Mouse (Mus musculus): ENCODE results near the gene Opcml. TPM values are rescaled to one million over a fixed set of nuclear protein-coding genes. Genes with fewer than 3 reads are reported as not detected.

Opcml gene
- polyA plus RNA-seq, 1 experiment from 2014 or later, result 49.9 TPM

- Histone ChIP-seq H3K9me3 (replicated peaks) (no peaks in the 10 kb centered on the region), H3K4me1 (no peaks in the 10 kb centered on the region), H3K4me3 (replicated peaks) (no peak overlapping the region), H3K9ac (replicated peaks) (no peak overlapping the region), H3K27me3 (replicated peaks) (no peaks in the 10 kb centered on the region), H3K4me2 (no peak overlapping the region), H3K36me3 (no peaks in the 10 kb centered on the region), H3K27ac (replicated peaks) (no peak overlapping the region)
- no peak for ATAC-seq (ENCODE audit: low FRiP score)
- 91% methylated on average over 2 of the region's 2 CpGs for WGBS
Measured at GRCm38 (mm10) chr9:28714544-28714943, 924.0 kb downstream of the Opcml start.

- ATAC-seq (ENCODE audit: low FRiP score), result no peak
- Histone ChIP-seq H3K9me3 (replicated peaks) (no peaks in the 10 kb centered on the region), H3K9ac (replicated peaks) (no peak overlapping the region), H3K4me2 (no peak overlapping the region), H3K4me1 (no peaks in the 10 kb centered on the region), H3K27ac (replicated peaks) (no peak overlapping the region), H3K27me3 (replicated peaks) (no peaks in the 10 kb centered on the region), H3K4me3 (replicated peaks) (no peak overlapping the region), H3K36me3 (no peaks in the 10 kb centered on the region)
- WGBS, result 92% methylated on average over 2 of the region's 2 CpGs
Measured at GRCm38 (mm10) chr9:28720186-28720585, 929.6 kb downstream of the Opcml start.

- Histone ChIP-seq H3K4me1 (no peaks in the 10 kb centered on the region), H3K9me3 (replicated peaks) (no peaks in the 10 kb centered on the region), H3K4me3 (replicated peaks) (no peak overlapping the region), H3K27me3 (replicated peaks) (no peaks in the 10 kb centered on the region), H3K4me2 (no peak overlapping the region), H3K36me3 (no peaks in the 10 kb centered on the region), H3K27ac (replicated peaks) (no peak overlapping the region), H3K9ac (replicated peaks) (no peak overlapping the region)
- no peak for ATAC-seq (ENCODE audit: low FRiP score)
- WGBS, result 60% methylated on average over 10 of the region's 10 CpGs
Measured at GRCm38 (mm10) chr9:28731811-28732602, 941.4 kb downstream of the Opcml start.

- no peaks in the 10 kb centered on the region for H3K9me3 ChIP-seq (replicated peaks)
- H3K4me1 ChIP-seq, result peaks cover 5% of the 10 kb centered on the region; the same call in 1 of the 2 replicates
- H3K27ac ChIP-seq (replicated peaks), result no peak overlapping the region
- 91% methylated on average over 2 of the region's 2 CpGs for WGBS
- ATAC-seq (ENCODE audit: low FRiP score), result no peak
- H3K4me2 ChIP-seq, result no peak overlapping the region
- no peak overlapping the region for H3K4me3 ChIP-seq (replicated peaks)
- no peak overlapping the region for H3K9ac ChIP-seq (replicated peaks)
- H3K36me3 ChIP-seq, result no peaks in the 10 kb centered on the region
- H3K27me3 ChIP-seq (replicated peaks), result no peaks in the 10 kb centered on the region
Measured at GRCm38 (mm10) chr9:28737955-28738354, 947.4 kb downstream of the Opcml start.

GRCm38 (mm10) chr9:28738451-28738860 lies 947.9 kb downstream of the Opcml start:
- Histone ChIP-seq H3K9me3 (replicated peaks) (no peaks in the 10 kb centered on the region), H3K9ac (replicated peaks) (no peak overlapping the region), H3K36me3 (no peaks in the 10 kb centered on the region), H3K4me1 (peaks cover 5% of the 10 kb centered on the region; the same call in 1 of the 2 replicates), H3K27ac (replicated peaks) (no peak overlapping the region), H3K4me2 (no peak overlapping the region), H3K4me3 (replicated peaks) (no peak overlapping the region), H3K27me3 (replicated peaks) (no peaks in the 10 kb centered on the region)
- 50% methylated on average over 1 of the region's 1 CpGs for WGBS
- ATAC-seq (ENCODE audit: low FRiP score), result no peak

GRCm38 (mm10) chr9:28744771-28745170 lies 954.2 kb downstream of the Opcml start:
- no peak overlapping the region for H3K4me3 ChIP-seq (replicated peaks)
- H3K36me3 ChIP-seq, result no peaks in the 10 kb centered on the region
- 72% methylated on average over 3 of the region's 3 CpGs for WGBS
- no peak overlapping the region for H3K27ac ChIP-seq (replicated peaks)
- H3K4me2 ChIP-seq, result no peak overlapping the region
- no peaks in the 10 kb centered on the region for H3K27me3 ChIP-seq (replicated peaks)
- no peaks in the 10 kb centered on the region for H3K4me1 ChIP-seq
- H3K9me3 ChIP-seq (replicated peaks), result no peaks in the 10 kb centered on the region
- H3K9ac ChIP-seq (replicated peaks), result no peak overlapping the region
- ATAC-seq (ENCODE audit: low FRiP score), result no peak

- WGBS, result 78% methylated on average over 2 of the region's 2 CpGs
- no peak overlapping the region for H3K9ac ChIP-seq (replicated peaks)
- no peak for ATAC-seq (ENCODE audit: low FRiP score)
Measured at GRCm38 (mm10) chr9:28748902-28749301, 958.3 kb downstream of the Opcml start.

GRCm38 (mm10) chr9:28752908-28753307 lies 962.3 kb downstream of the Opcml start:
- Histone ChIP-seq H3K4me2 (no peak overlapping the region), H3K36me3 (no peaks in the 10 kb centered on the region), H3K4me3 (replicated peaks) (no peak overlapping the region), H3K27ac (replicated peaks) (no peak overlapping the region), H3K27me3 (replicated peaks) (no peaks in the 10 kb centered on the region), H3K9ac (replicated peaks) (no peak overlapping the region), H3K4me1 (no peaks in the 10 kb centered on the region), H3K9me3 (replicated peaks) (no peaks in the 10 kb centered on the region)
- 74% methylated on average over 5 of the region's 5 CpGs for WGBS
- ATAC-seq (ENCODE audit: low FRiP score), result no peak

More at GRCm38 (mm10) chr9:28748902-28749301, 958.3 kb downstream of the Opcml start:
- no peaks in the 10 kb centered on the region for H3K36me3 ChIP-seq
- H3K27me3 ChIP-seq (replicated peaks), result no peaks in the 10 kb centered on the region
- no peak overlapping the region for H3K27ac ChIP-seq (replicated peaks)
- no peaks in the 10 kb centered on the region for H3K9me3 ChIP-seq (replicated peaks)
- H3K4me1 ChIP-seq, result no peaks in the 10 kb centered on the region
- H3K4me3 ChIP-seq (replicated peaks), result no peak overlapping the region
- H3K4me2 ChIP-seq, result no peak overlapping the region

- H3K4me1 ChIP-seq, result peaks cover 8% of the 10 kb centered on the region; the same call in 1 of the 2 replicates
- ATAC-seq (ENCODE audit: low FRiP score), result no peak
- WGBS, result 83% methylated on average over 4 of the region's 4 CpGs
Measured at GRCm38 (mm10) chr9:28756841-28757451, 966.4 kb downstream of the Opcml start.

GRCm38 (mm10) chr9:28761460-28761859 lies 970.9 kb downstream of the Opcml start:
- Histone ChIP-seq H3K4me2 (no peak overlapping the region), H3K36me3 (no peaks in the 10 kb centered on the region), H3K9me3 (replicated peaks) (no peaks in the 10 kb centered on the region), H3K9ac (replicated peaks) (no peak overlapping the region), H3K4me3 (replicated peaks) (no peak overlapping the region), H3K27me3 (replicated peaks) (no peaks in the 10 kb centered on the region), H3K27ac (replicated peaks) (no peak overlapping the region), H3K4me1 (peaks cover 8% of the 10 kb centered on the region; the same call in 1 of the 2 replicates)
- no peak; the same call in 1 of the 2 replicates for ATAC-seq (ENCODE audit: low FRiP score)
- 29% methylated on average over 4 of the region's 4 CpGs for WGBS

More at GRCm38 (mm10) chr9:28756841-28757451, 966.4 kb downstream of the Opcml start:
- Histone ChIP-seq H3K4me3 (replicated peaks) (no peak overlapping the region), H3K36me3 (no peaks in the 10 kb centered on the region), H3K27ac (replicated peaks) (no peak overlapping the region), H3K9ac (replicated peaks) (no peak overlapping the region), H3K27me3 (replicated peaks) (no peaks in the 10 kb centered on the region), H3K4me2 (no peak overlapping the region), H3K9me3 (replicated peaks) (no peaks in the 10 kb centered on the region)

GRCm38 (mm10) chr9:28764149-28764548 lies 973.6 kb downstream of the Opcml start:
- H3K9me3 ChIP-seq (replicated peaks), result no peaks in the 10 kb centered on the region
- no peaks in the 10 kb centered on the region for H3K36me3 ChIP-seq
- no peak overlapping the region for H3K9ac ChIP-seq (replicated peaks)
- WGBS, result 86% methylated on average over 1 of the region's 1 CpGs
- no peaks in the 10 kb centered on the region for H3K27me3 ChIP-seq (replicated peaks)
- ATAC-seq (ENCODE audit: low FRiP score), result no peak
- no peak overlapping the region for H3K4me3 ChIP-seq (replicated peaks)
- no peak overlapping the region for H3K27ac ChIP-seq (replicated peaks)
- no peak overlapping the region for H3K4me2 ChIP-seq
- H3K4me1 ChIP-seq, result peaks cover 8% of the 10 kb centered on the region; the same call in 1 of the 2 replicates
